Mouse (Mus musculus) stomach, postnatal 0 days (tissue): ENCODE data around the gene Slc2a2.
"Not testable (repeated sequence)": the region's sequence is repeated elsewhere in the genome, so short reads cannot be mapped to it uniquely, and the experiment has no call there.

Source experiments
- CTCF ChIP-seq: IDR thresholded peaks from 2 replicates; pipeline ENCODE4 v1.5.1; 2016; ENCODE audit warnings: antibody characterized with exemption, low read depth, mild to moderate bottlenecking, moderate library complexity
- EP300 ChIP-seq: optimal IDR thresholded peaks from 2 replicates; pipeline ENCODE3; 2016; ENCODE audit warnings: antibody characterized with exemption

GRCm38 (mm10) chr3:28772919-28773318 lies 75.2 kb downstream of the Slc2a2 start:
- TF ChIP-seq CTCF = peak; percentile 6; the same call in 1 of the 2 replicates
- not testable (repeated sequence) for TF ChIP-seq EP300
